Mouse (Mus musculus) heart, adult 11 months (tissue): ENCODE measurements around the gene Sox1.

Source experiments
- DNase-seq: peaks from one replicate; pipeline ENCODE4 v3.0.0; 2022

The Sox1 gene

GRCm38 (mm10) chr8:12389801-12390639 lies 5.1 kb upstream of the Sox1 start:
- DNase-seq: peak; percentile 62

GRCm38 (mm10) chr8:12390640-12391365 lies 4.3 kb upstream of the Sox1 start:
- peak; percentile 73 for DNase-seq

- peak; percentile 82 for DNase-seq
Measured at GRCm38 (mm10) chr8:12391366-12392250, 3.5 kb upstream of the Sox1 start.

- peak; percentile 51 for DNase-seq
Measured at GRCm38 (mm10) chr8:12392801-12393200, 2.3 kb upstream of the Sox1 start.

GRCm38 (mm10) chr8:12394385-12395000 lies 602 bp upstream of the Sox1 start:
- DNase-seq: no peak

- peak; percentile 70 for DNase-seq
Measured at GRCm38 (mm10) chr8:12396501-12397345, 1.6 kb downstream of the Sox1 start.

GRCm38 (mm10) chr8:12397346-12397925 lies 2.3 kb downstream of the Sox1 start:
- peak; percentile 80 for DNase-seq

- DNase-seq: peak; percentile 53
Measured at GRCm38 (mm10) chr8:12398011-12398945, 3.2 kb downstream of the Sox1 start.

- DNase-seq: peak; percentile 61
Measured at GRCm38 (mm10) chr8:12399421-12400205, 4.5 kb downstream of the Sox1 start.

GRCm38 (mm10) chr8:12400611-12401390 lies 5.7 kb downstream of the Sox1 start:
- DNase-seq: peak; percentile 78

GRCm38 (mm10) chr8:12401391-12402270 lies 6.5 kb downstream of the Sox1 start:
- DNase-seq: peak; percentile 85

GRCm38 (mm10) chr8:12402709-12403108 lies 7.6 kb downstream of the Sox1 start:
- peak; percentile 23 for DNase-seq

- DNase-seq: peak; percentile 11
Measured at GRCm38 (mm10) chr8:12408020-12408419, 12.9 kb downstream of the Sox1 start.

GRCm38 (mm10) chr8:12409976-12410375 lies 14.9 kb downstream of the Sox1 start:
- DNase-seq: peak; percentile 48

GRCm38 (mm10) chr8:12417056-12417455 lies 22.0 kb downstream of the Sox1 start:
- peak; percentile 61 for DNase-seq

- DNase-seq: peak; percentile 74
Measured at GRCm38 (mm10) chr8:12420537-12420936, 25.4 kb downstream of the Sox1 start.

- DNase-seq: peak; percentile 70
Measured at GRCm38 (mm10) chr8:12425906-12426305, 30.8 kb downstream of the Sox1 start.
